Mouse (Mus musculus) megakaryocyte, embryonic 14.5 days (primary cell): ENCODE measurements at regions not wholly inside any gene's neighbourhood (a gene's known extent, or its start where the extent isn't known, plus 50 kb on each side); places are given as distances from the start of the nearest gene placed in this dataset.

Experiments
- H3K27me3 ChIP-seq: replicated peaks from 2 replicates; pipeline ENCODE3; 2012; ENCODE audit warnings: inconsistent platforms
- H3K36me3 ChIP-seq: replicated peaks from 2 replicates; pipeline ENCODE3; 2012; ENCODE audit warnings: low read length, inconsistent platforms, mixed read lengths
- H3K4me1 ChIP-seq: 2 replicates; pipeline ENCODE4 v1.6.1; 2012; ENCODE audit warnings: inconsistent platforms
- H3K4me3 ChIP-seq: replicated peaks from 2 replicates; pipeline ENCODE3; 2012; ENCODE audit warnings: moderate library complexity, mild to moderate bottlenecking, inconsistent platforms
- H3K9me3 ChIP-seq: 2 replicates; pipeline ENCODE4 v1.6.1; 2012; ENCODE audit warnings: inconsistent platforms
- FLI1 ChIP-seq: IDR thresholded peaks from 2 replicates; pipeline ENCODE4 v1.6.1; 2012; ENCODE audit warnings: low read length, inconsistent platforms, mixed read lengths
- GATA1 ChIP-seq: IDR thresholded peaks from 3 replicates; pipeline ENCODE4 v1.6.1; 2012; ENCODE audit warnings: mixed read lengths, low read length, inconsistent platforms, borderline replicate concordance

GRCm38 (mm10) chr12:15890591-15890990 lies 73.9 kb upstream of the Trib2 start:
- TF ChIP-seq FLI1 (no peak), GATA1 (no peak)
- Histone ChIP-seq H3K4me3 (no peak overlapping the region), H3K27me3 (peaks cover 6% of the 10 kb centered on the region), H3K4me1 (no peaks in the 10 kb centered on the region), H3K36me3 (no peaks in the 10 kb centered on the region), H3K9me3 (peaks cover 5% of the 10 kb centered on the region; the same call in 1 of the 2 replicates)

DNA sequence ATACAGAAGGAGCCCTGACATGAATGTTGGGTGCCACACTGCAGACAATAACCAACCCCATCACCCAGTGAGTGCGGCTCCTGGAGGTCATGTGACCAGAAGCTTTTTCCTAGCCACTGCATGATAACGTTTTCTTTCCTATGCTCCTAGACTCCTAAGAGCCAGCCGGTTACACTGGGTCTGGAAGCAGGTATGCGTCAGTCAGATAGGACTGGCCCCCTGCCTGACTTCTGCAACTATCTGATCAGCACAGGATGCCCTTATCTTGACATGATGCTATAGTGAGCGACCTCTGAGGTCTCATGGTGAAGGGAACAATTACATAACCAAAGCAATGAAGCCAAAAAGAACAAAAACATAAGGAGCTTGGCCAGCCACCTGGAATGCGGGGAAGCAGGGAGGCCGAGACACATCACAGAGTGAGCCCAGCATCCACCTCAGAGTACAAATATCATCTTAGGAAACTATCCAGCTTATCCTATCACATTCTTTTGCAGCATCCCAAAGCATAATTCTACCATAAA lies 63.2 kb upstream of the Trib2 start:
- TF ChIP-seq GATA1 (no peak), FLI1 (no peak)
- H3K36me3 ChIP-seq: no peaks in the 10 kb centered on the region
- H3K27me3 ChIP-seq: peaks cover 3% of the 10 kb centered on the region
- no peaks in the 10 kb centered on the region for H3K4me1 ChIP-seq
- H3K4me3 ChIP-seq: no peak overlapping the region
- H3K9me3 ChIP-seq: no peaks in the 10 kb centered on the region
